Mouse (Mus musculus) MEL (cell line): ENCODE measurements around the gene LTO1.

Source experiments
- TBP ChIP-seq: IDR thresholded peaks from 2 replicates; pipeline ENCODE4 v1.8.0; 2011; ENCODE audit warnings: low read depth, low read length, improper control_type of control experiment
- ZKSCAN1 ChIP-seq: IDR thresholded peaks from 2 replicates; pipeline ENCODE4 v1.6.1; 2012; ENCODE audit warnings: low read depth, mild to moderate bottlenecking, inconsistent platforms, low read length, improper control_type of control experiment, moderate library complexity

- TF ChIP-seq ZKSCAN1, result no peak
- no peak for TF ChIP-seq TBP
Observed at GRCm38 (mm10) chr7:144938661-144939343, 23.9 kb downstream of the LTO1 start.
